Mouse (Mus musculus) megakaryocyte, embryonic 14.5 days (primary cell): ENCODE measurements around the gene March7.

Source experiments
- FLI1 ChIP-seq: IDR thresholded peaks from 2 replicates; pipeline ENCODE4 v1.6.1; 2012; ENCODE audit warnings: low read length, inconsistent platforms, mixed read lengths
- GATA1 ChIP-seq: IDR thresholded peaks from 3 replicates; pipeline ENCODE4 v1.6.1; 2012; ENCODE audit warnings: mixed read lengths, low read length, inconsistent platforms, borderline replicate concordance

DNA sequence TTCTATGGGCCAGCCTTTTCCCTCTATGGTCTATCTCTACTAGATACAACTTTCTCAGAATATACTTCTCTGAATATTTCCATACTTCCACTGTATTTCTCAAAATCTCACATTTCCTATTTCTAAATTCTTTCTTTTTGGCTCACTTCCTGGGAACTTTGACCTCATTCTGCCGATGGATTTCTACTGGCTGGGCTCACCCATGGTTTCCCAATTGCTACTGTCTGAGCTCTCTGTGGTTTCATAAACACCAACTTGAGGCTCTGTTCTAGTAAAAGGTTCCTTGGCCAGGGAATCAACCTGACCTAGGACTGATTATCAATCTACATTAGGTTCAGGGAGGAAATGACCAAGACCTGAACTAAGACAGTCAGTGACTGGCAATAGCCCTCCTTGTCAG is 79.8 kb downstream of the March7 start:
- TF ChIP-seq GATA1 (no peak), FLI1 (no peak)
